Mouse (Mus musculus) leukemia stem cell, adult 10-12 weeks (primary cell): ENCODE measurements around the gene Gm17542. TPM values are rescaled to one million over a fixed set of nuclear protein-coding genes. Genes with fewer than 3 reads are reported as not detected.

Experiments
- polyA plus RNA-seq: library from polyadenylated mRNA; stranded (reverse); fragments of >175 nt; gene quantifications from 2 replicates; pipeline ENCODE4 v1.2.3, GENCODE M21; 2012; ENCODE audit warnings: low replicate concordance

Gene Gm17542
- polyA plus RNA-seq, result not detected in 2 replicates

DNA sequence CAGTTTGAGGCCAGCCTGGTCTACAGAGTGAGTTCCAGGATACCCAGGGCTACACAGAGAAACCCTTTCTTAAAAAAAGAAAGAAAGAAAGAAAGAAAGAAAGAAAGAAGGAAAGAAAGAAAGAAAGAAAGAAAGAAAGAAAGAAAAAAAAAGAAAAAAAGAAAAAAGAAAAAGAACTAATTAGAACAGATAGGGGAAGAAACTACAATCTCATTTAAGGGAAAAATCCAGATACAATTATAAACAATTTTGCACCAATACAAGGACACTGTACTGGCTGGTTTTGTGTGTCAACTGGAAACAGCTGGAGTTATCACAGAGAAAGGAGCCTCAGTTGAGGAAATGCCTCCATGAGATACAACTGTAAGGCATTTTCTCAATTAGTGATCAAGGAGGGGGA is at the start of gene Gm17542:
Gene Gm17542, minus strand, starts transcription at position 101 of the 400 bp plus-strand sequence.

GRCm38 (mm10) chr10:58675533-58675932 is 42.5 kb downstream of the Gm17542 start, which contains the start of gene Edar:
Edar (minus strand) TSS chr10:58675654.

Other genes starting within 250 kb of the Gm17542 start
- gene Ccdc138, start 220.3 kb downstream of the Gm17542 start, polyA plus RNA-seq, result 0.40 and 0.43 TPM in 2 replicates
- not detected in 2 replicates for gene Edar, start 42.6 kb downstream of the Gm17542 start, polyA plus RNA-seq
- gene Sh3rf3, start 95.1 kb upstream of the Gm17542 start, polyA plus RNA-seq, result 0.38 TPM in 1 of 2 replicates, not detected in the other